Mouse (Mus musculus): Measurements from ENCODE around the gene Mfsd6. TPM values are rescaled to one million over a fixed set of nuclear protein-coding genes. Genes with fewer than 3 reads are reported as not detected.

The Mfsd6 gene
- polyA plus RNA-seq, 1 experiment, result 9.2 TPM

DNA sequence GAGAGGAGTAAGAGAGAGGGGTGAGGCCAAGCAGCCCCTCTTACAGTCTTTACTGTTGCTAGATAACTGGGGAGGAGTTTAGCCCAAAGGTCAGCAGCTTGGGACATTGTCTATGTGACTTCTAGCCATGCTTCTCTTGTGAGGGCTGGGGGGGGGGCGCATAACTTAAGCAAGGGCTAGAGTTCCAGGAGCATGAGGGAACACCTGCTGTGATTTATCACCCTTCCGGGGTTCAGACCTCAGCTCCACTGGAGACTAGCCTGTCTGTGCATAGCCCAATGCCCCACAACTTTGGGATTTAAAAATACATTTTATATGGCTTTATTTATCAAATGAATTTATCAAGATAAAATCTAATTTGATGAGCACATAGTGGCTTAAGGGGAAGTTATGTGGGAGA lies 89.2 kb downstream of the Mfsd6 start:
- Histone ChIP-seq H3K27ac (ENCODE audit: control insufficient read depth, insufficient read depth, low read length) (no peak overlapping the region), H3K4me1 (replicated peaks; ENCODE audit: control insufficient read depth, insufficient read depth, low read length) (0 out of 2 replicates have a peak, but pooled peaks cover 2% of the 10 kb centered on the region), H3K27me3 (ENCODE audit: control insufficient read depth, insufficient read depth, low read length) (no peaks in the 10 kb centered on the region), H3K4me3 (ENCODE audit: control insufficient read depth, insufficient read depth, low read length) (no peak overlapping the region), H3K36me3 (ENCODE audit: control insufficient read depth, insufficient read depth, low read length) (peaks cover 39% of the 10 kb centered on the region)
- TF ChIP-seq POLR2A (IDR thresholded peaks at IDR 0.05; ENCODE audit: control insufficient read depth, extremely low read depth, insufficient read depth, low read length, poor library complexity) (no peak), CTCF (IDR thresholded peaks at IDR 0.05; ENCODE audit: borderline replicate concordance, control insufficient read depth, extremely low read depth, insufficient read depth, low read length, poor library complexity) (no peak)
- DNase-seq, result no peak
- 97% methylated on average over 2 of the region's 2 CpGs for WGBS

DNA sequence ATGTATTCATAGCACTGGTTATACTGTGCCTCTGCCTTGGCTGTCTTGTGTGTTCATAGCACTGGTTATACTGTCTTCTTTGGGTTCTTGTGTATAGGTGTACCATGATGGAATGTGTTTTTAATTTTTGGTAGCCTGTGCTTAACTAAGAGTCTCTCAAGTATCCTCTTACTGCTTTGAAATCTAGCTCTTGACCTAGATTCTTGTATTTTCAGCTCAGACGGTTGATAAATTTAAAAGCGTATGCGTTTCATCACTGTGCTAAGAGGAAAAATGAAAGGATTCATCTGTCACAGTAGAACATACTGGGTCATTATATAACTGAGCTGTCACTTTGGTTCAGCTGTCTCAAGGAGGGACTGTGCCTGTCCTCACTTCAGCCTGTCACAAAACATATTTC lies 91.3 kb downstream of the Mfsd6 start:
- WGBS, result 97% methylated on average over 3 of the region's 3 CpGs

GRCm38 (mm10) chr1:52634251-52634650 lies 93.0 kb downstream of the Mfsd6 start:
- H3K27me3 ChIP-seq (ENCODE audit: control insufficient read depth, insufficient read depth, low read length), result no peaks in the 10 kb centered on the region
- H3K27ac ChIP-seq (ENCODE audit: control insufficient read depth, insufficient read depth, low read length), result no peak overlapping the region
- H3K4me1 ChIP-seq (replicated peaks; ENCODE audit: control insufficient read depth, insufficient read depth, low read length), result 0 out of 2 replicates have a peak, but pooled peaks cover 2% of the 10 kb centered on the region
- no peak for DNase-seq
- 95% methylated on average over 6 of the region's 6 CpGs for WGBS
- peaks cover 16% of the 10 kb centered on the region for H3K36me3 ChIP-seq (ENCODE audit: control insufficient read depth, insufficient read depth, low read length)
- H3K4me3 ChIP-seq (ENCODE audit: control insufficient read depth, insufficient read depth, low read length), result no peak overlapping the region
- no peak for TF ChIP-seq CTCF (IDR thresholded peaks at IDR 0.05; ENCODE audit: borderline replicate concordance, control insufficient read depth, extremely low read depth, insufficient read depth, low read length, poor library complexity)
- TF ChIP-seq POLR2A (IDR thresholded peaks at IDR 0.05; ENCODE audit: control insufficient read depth, extremely low read depth, insufficient read depth, low read length, poor library complexity), result no peak

More for the DNA sequence above, 91.3 kb downstream of the Mfsd6 start:
- Histone ChIP-seq H3K4me1 (replicated peaks; ENCODE audit: control insufficient read depth, insufficient read depth, low read length) (0 out of 2 replicates have a peak, but pooled peaks cover 2% of the 10 kb centered on the region), H3K27me3 (ENCODE audit: control insufficient read depth, insufficient read depth, low read length) (no peaks in the 10 kb centered on the region), H3K27ac (ENCODE audit: control insufficient read depth, insufficient read depth, low read length) (no peak overlapping the region), H3K4me3 (ENCODE audit: control insufficient read depth, insufficient read depth, low read length) (no peak overlapping the region), H3K36me3 (ENCODE audit: control insufficient read depth, insufficient read depth, low read length) (peaks cover 30% of the 10 kb centered on the region)
- TF ChIP-seq CTCF (IDR thresholded peaks at IDR 0.05; ENCODE audit: borderline replicate concordance, control insufficient read depth, extremely low read depth, insufficient read depth, low read length, poor library complexity) (no peak), POLR2A (IDR thresholded peaks at IDR 0.05; ENCODE audit: control insufficient read depth, extremely low read depth, insufficient read depth, low read length, poor library complexity) (no peak)
- no peak for DNase-seq

DNA sequence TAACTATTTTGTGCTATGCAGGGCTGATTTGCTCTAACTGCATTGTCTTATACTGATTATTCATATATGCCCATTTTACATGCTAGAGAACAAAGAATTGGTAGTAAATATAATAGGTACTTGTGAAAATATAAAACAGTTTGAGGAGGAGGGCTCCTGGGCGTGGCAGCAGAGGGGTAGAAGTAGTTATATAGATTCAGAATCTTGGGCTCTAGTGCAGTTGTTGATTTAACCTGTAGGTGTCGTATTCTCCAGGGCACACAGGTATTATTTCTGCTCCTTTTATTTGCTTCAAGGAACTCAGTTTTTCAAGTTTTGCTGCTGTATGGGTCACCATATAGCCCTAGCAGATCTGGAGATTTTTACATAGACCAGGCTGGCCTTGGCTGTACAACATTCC lies 95.7 kb downstream of the Mfsd6 start:
- Histone ChIP-seq H3K4me1 (replicated peaks; ENCODE audit: control insufficient read depth, insufficient read depth, low read length) (0 out of 2 replicates have a peak, but pooled peaks cover 2% of the 10 kb centered on the region), H3K27ac (ENCODE audit: control insufficient read depth, insufficient read depth, low read length) (no peak overlapping the region; the same call in 1 of the 2 replicates), H3K36me3 (ENCODE audit: control insufficient read depth, insufficient read depth, low read length) (no peaks in the 10 kb centered on the region; the same call in 1 of the 2 replicates), H3K27me3 (ENCODE audit: control insufficient read depth, insufficient read depth, low read length) (no peaks in the 10 kb centered on the region), H3K4me3 (ENCODE audit: control insufficient read depth, insufficient read depth, low read length) (no peak overlapping the region)
- DNase-seq, result peak; percentile 48
- WGBS, result 54% methylated on average over 2 of the region's 2 CpGs
- TF ChIP-seq CTCF (IDR thresholded peaks at IDR 0.05; ENCODE audit: borderline replicate concordance, control insufficient read depth, extremely low read depth, insufficient read depth, low read length, poor library complexity) (no peak), POLR2A (IDR thresholded peaks at IDR 0.05; ENCODE audit: control insufficient read depth, extremely low read depth, insufficient read depth, low read length, poor library complexity) (no peak)

DNA sequence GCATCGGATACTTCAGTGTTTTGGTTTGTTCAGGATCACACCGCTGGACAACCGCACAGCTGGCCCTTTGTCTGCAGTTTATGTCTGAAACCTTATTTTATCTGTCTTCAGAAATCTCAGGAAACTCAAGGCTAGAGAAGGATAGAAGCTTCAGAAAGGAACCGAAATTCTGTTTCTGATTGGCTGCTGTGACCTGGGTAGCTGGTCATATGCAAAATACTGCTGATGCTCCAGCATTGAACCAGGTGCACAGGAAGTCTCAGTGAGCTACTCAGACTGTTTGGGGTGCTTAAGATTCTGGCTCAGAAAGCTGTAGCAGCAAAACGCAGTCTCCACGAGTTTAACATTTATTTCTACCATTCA lies 96.3 kb downstream of the Mfsd6 start:
- Histone ChIP-seq H3K36me3 (ENCODE audit: control insufficient read depth, insufficient read depth, low read length) (no peaks in the 10 kb centered on the region), H3K4me1 (replicated peaks; ENCODE audit: control insufficient read depth, insufficient read depth, low read length) (0 out of 2 replicates have a peak, but pooled peaks cover 2% of the 10 kb centered on the region), H3K4me3 (ENCODE audit: control insufficient read depth, insufficient read depth, low read length) (peak overlapping the region; percentile 95), H3K27ac (ENCODE audit: control insufficient read depth, insufficient read depth, low read length) (peak overlapping the region; percentile 59), H3K27me3 (ENCODE audit: control insufficient read depth, insufficient read depth, low read length) (no peaks in the 10 kb centered on the region)
- under 1% methylated on average over 6 of the region's 6 CpGs for WGBS
- TF ChIP-seq POLR2A (IDR thresholded peaks at IDR 0.05; ENCODE audit: control insufficient read depth, extremely low read depth, insufficient read depth, low read length, poor library complexity) (no peak), CTCF (IDR thresholded peaks at IDR 0.05; ENCODE audit: borderline replicate concordance, control insufficient read depth, extremely low read depth, insufficient read depth, low read length, poor library complexity) (no peak)
- DNase-seq, result peak; percentile 60

DNA sequence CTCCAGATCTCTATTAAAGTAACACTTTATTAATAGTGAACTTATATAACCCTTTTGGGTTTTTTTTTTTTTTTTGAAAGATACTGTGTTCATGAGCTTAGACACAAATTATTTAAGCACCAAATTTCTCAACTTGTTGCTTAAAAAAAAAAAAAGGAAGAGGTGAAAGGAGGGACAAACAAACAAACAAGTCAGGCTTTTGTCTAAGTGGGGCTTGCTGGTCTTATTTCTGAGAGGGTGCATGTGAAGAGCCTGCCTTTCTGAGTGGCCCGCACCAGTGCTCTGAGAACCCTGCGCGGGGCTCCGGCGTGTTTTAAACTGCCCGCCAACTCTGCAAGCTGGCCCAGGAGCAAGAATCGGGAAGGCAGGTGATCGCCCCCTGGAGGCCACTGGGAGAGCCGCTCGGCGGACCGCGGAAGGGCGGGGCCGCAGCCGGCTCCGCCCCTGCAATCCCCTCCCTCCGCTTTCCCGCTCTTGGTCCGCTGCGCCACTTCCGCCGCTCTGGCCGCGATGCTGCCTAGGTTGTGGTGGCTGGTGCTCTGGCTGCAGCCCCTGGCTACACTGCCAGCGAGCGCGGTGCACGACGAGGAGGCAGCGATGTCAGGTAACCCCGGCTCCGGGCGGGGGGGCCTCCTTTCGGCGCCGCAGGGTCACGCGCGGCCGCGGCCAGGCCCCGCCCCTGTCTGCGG lies 96.9 kb downstream of the Mfsd6 start, which contains the start of gene Nemp2:
Gene Nemp2, plus strand, starts transcription at position 456 of the 689 bp plus-strand sequence.
- Histone ChIP-seq H3K27me3 (ENCODE audit: control insufficient read depth, insufficient read depth, low read length) (no peaks in the 10 kb centered on the region), H3K27ac (ENCODE audit: control insufficient read depth, insufficient read depth, low read length) (peak within 1 kb of the TSS; percentile 59), H3K4me1 (replicated peaks; ENCODE audit: control insufficient read depth, insufficient read depth, low read length) (0 out of 2 replicates have a peak, but pooled peaks cover 2% of the 10 kb centered on the region), H3K4me3 (ENCODE audit: control insufficient read depth, insufficient read depth, low read length) (peak within 1 kb of the TSS; percentile 95), H3K36me3 (ENCODE audit: control insufficient read depth, insufficient read depth, low read length) (no peaks in the 10 kb centered on the region)
- WGBS, result under 1% methylated on average over 44 of the region's 44 CpGs
- DNase-seq, result peak; percentile 93
- peak; percentile 89 for TF ChIP-seq POLR2A (IDR thresholded peaks at IDR 0.05; ENCODE audit: control insufficient read depth, extremely low read depth, insufficient read depth, low read length, poor library complexity)
- peak; percentile 99 for TF ChIP-seq CTCF (IDR thresholded peaks at IDR 0.05; ENCODE audit: borderline replicate concordance, control insufficient read depth, extremely low read depth, insufficient read depth, low read length, poor library complexity)
